Mouse (Mus musculus) urinary bladder, postnatal 25 days (tissue): ENCODE measurements around the gene Mettl23.
"Not testable (repeated sequence)": the region's sequence is repeated elsewhere in the genome, so short reads cannot be mapped to it uniquely, and the experiment has no call there.

Experiments
- DNase-seq: peaks from one replicate; pipeline ENCODE4 v3.0.0; 2022; ENCODE audit warnings: low spot score

Mettl23 gene

GRCm38 (mm10) chr11:116819932-116820593 lies 23.0 kb upstream of the Mettl23 start:
- DNase-seq, result no peak

- DNase-seq, result no peak
Observed at GRCm38 (mm10) chr11:116821057-116821940, 21.8 kb upstream of the Mettl23 start.

GRCm38 (mm10) chr11:116822215-116822614 lies 20.9 kb upstream of the Mettl23 start:
- no peak for DNase-seq

GRCm38 (mm10) chr11:116822626-116823025 lies 20.5 kb upstream of the Mettl23 start:
- DNase-seq, result no peak

- DNase-seq, result no peak
Observed at GRCm38 (mm10) chr11:116823255-116823654, 19.8 kb upstream of the Mettl23 start.

GRCm38 (mm10) chr11:116823885-116824284 lies 19.2 kb upstream of the Mettl23 start:
- not testable (repeated sequence) for DNase-seq

GRCm38 (mm10) chr11:116825230-116825629 lies 17.8 kb upstream of the Mettl23 start:
- DNase-seq, result no peak

GRCm38 (mm10) chr11:116826550-116827504 lies 16.3 kb upstream of the Mettl23 start:
- no peak for DNase-seq

GRCm38 (mm10) chr11:116827534-116828165 lies 15.4 kb upstream of the Mettl23 start, which contains the start of gene Mxra7:
Gene Mxra7, minus strand, starts transcription at chr11:116828046.
- peak; percentile 86 for DNase-seq

- DNase-seq, result no peak
Observed at GRCm38 (mm10) chr11:116832172-116832685, 10.8 kb upstream of the Mettl23 start.

- no peak for DNase-seq
Observed at GRCm38 (mm10) chr11:116834954-116835353, 8.1 kb upstream of the Mettl23 start.

GRCm38 (mm10) chr11:116836283-116836682 lies 6.8 kb upstream of the Mettl23 start:
- DNase-seq, result no peak

- no peak for DNase-seq
Observed at GRCm38 (mm10) chr11:116837441-116837840, 5.6 kb upstream of the Mettl23 start.

GRCm38 (mm10) chr11:116838936-116839335 lies 4.1 kb upstream of the Mettl23 start:
- DNase-seq, result no peak

- no peak for DNase-seq
Observed at GRCm38 (mm10) chr11:116839601-116840000, 3.5 kb upstream of the Mettl23 start.

- DNase-seq, result no peak
Observed at GRCm38 (mm10) chr11:116840748-116841147, 2.3 kb upstream of the Mettl23 start.

- DNase-seq, result peak; percentile 54
Observed at GRCm38 (mm10) chr11:116842531-116843260, 382 bp upstream of the Mettl23 start.

- no peak for DNase-seq
Observed at GRCm38 (mm10) chr11:116846593-116847181, 3.6 kb downstream of the Mettl23 start.

- no peak for DNase-seq
Observed at GRCm38 (mm10) chr11:116847187-116848085, 4.4 kb downstream of the Mettl23 start.
